In genomic region chr8:91712731-91713569, GRCm38 (mm10) we compare ENCODE assay signal across 8 mouse cellular contexts.
DNase-seq lines count a peak whose midpoint lies in the region; ATAC-seq lines count a peak whose summit lies in the region.

No protein-coding gene starts in this region.

- no peaks in the 10 kb centered on the region for H3K9me3 ChIP-seq in forebrain, embryonic 14.5 days (replicated peaks; ENCODE audit: control insufficient read depth, low read length)
- no peaks in the 10 kb centered on the region for H3K9me3 ChIP-seq in limb, embryonic 15.5 days
- H3K9me3 ChIP-seq in stomach, embryonic 14.5 days (ENCODE audit: control insufficient read depth, low read depth, low read length), result no peaks in the 10 kb centered on the region

- H3K27me3 ChIP-seq in forebrain, embryonic 14.5 days (replicated peaks; ENCODE audit: control insufficient read depth, insufficient read depth, low read length), result peaks cover 26% of the 10 kb centered on the region
- peaks cover 86% of the 10 kb centered on the region for H3K27me3 ChIP-seq in limb, embryonic 15.5 days
- no peaks in the 10 kb centered on the region for H3K27me3 ChIP-seq in stomach, embryonic 14.5 days (ENCODE audit: control insufficient read depth, insufficient read depth, low read length)

- no peaks in the 10 kb centered on the region for H3K36me3 ChIP-seq in forebrain, embryonic 14.5 days (ENCODE audit: control insufficient read depth, insufficient read depth, low read length)
- H3K36me3 ChIP-seq in limb, embryonic 15.5 days, result no peaks in the 10 kb centered on the region
- H3K36me3 ChIP-seq in stomach, embryonic 14.5 days (ENCODE audit: control insufficient read depth, insufficient read depth, low read length), result no peaks in the 10 kb centered on the region

- H3K27ac ChIP-seq in forebrain, embryonic 14.5 days (ENCODE audit: low read depth, low read length), result no peak overlapping the region
- no peak overlapping the region for H3K27ac ChIP-seq in limb, embryonic 15.5 days
- H3K27ac ChIP-seq in stomach, embryonic 14.5 days (ENCODE audit: low read length), result peak overlapping the region; percentile 6; the same call in 1 of the 2 replicates

- H3K4me1 ChIP-seq in forebrain, embryonic 14.5 days (ENCODE audit: control insufficient read depth, insufficient read depth, low read length), result peaks cover 27% of the 10 kb centered on the region
- peaks cover 15% of the 10 kb centered on the region for H3K4me1 ChIP-seq in limb, embryonic 15.5 days
- peaks cover 9% of the 10 kb centered on the region for H3K4me1 ChIP-seq in stomach, embryonic 14.5 days (ENCODE audit: control insufficient read depth, insufficient read depth, low read length)

- WGBS in forebrain, embryonic 14.5 days, result 2% methylated on average over 31 of the region's 31 CpGs
- 2% methylated on average over 31 of the region's 31 CpGs for WGBS in limb, embryonic 15.5 days
- WGBS in stomach, embryonic 14.5 days, result 4% methylated on average over 31 of the region's 31 CpGs

- peak overlapping the region; percentile 27 for H3K4me3 ChIP-seq in forebrain, embryonic 14.5 days (ENCODE audit: low read depth, low read length)
- peak overlapping the region; percentile 23 for H3K4me3 ChIP-seq in limb, embryonic 15.5 days
- peak overlapping the region; percentile 25 for H3K4me3 ChIP-seq in stomach, embryonic 14.5 days (ENCODE audit: low read depth, low read length)

- H3K9ac ChIP-seq in forebrain, embryonic 14.5 days (ENCODE audit: low read length), result peak overlapping the region; percentile 49
- no peak overlapping the region for H3K9ac ChIP-seq in limb, embryonic 15.5 days
- H3K9ac ChIP-seq in stomach, embryonic 14.5 days (replicated peaks; ENCODE audit: low read depth, low read length), result no peak overlapping the region

- peak overlapping the region; percentile 56 for H3K4me2 ChIP-seq in forebrain, embryonic 14.5 days (ENCODE audit: low read length)
- H3K4me2 ChIP-seq in limb, embryonic 15.5 days, result peak overlapping the region; percentile 46
- peak overlapping the region; percentile 64 for H3K4me2 ChIP-seq in stomach, embryonic 14.5 days (replicated peaks; ENCODE audit: low read depth, low read length)

- no peak for DNase-seq in frontal cortex, postnatal 25 days (ENCODE audit: low spot score in 2 of 2)
- DNase-seq in cerebellum, adult 11 months, result peak; percentile 14
- DNase-seq in forebrain, embryonic 14.5 days (ENCODE audit: low spot score), result peak; percentile 68
- DNase-seq in urinary bladder, postnatal 10 days (ENCODE audit: low spot score), result no peak
- no peak for DNase-seq in urinary bladder, postnatal 36 days (ENCODE audit: low spot score in 2 of 2)

- ATAC-seq in frontal cortex, adult (ENCODE audit: low TSS enrichment), result peak; percentile 41; the same call in 1 of the 2 replicates
- peak; percentile 49; the same call in 1 of the 2 replicates for ATAC-seq in forebrain, embryonic 14.5 days
- ATAC-seq in limb, embryonic 15.5 days (ENCODE audit: insufficient number of reproducible peaks, low FRiP score, low TSS enrichment, low read depth), result no peak
- no peak for ATAC-seq in stomach, embryonic 14.5 days (ENCODE audit: insufficient number of reproducible peaks, insufficient read depth, low FRiP score, low read depth)

Comparison
In these comparisons a context has a peak if more than half of its experiments do, and no peak if none do; other contexts are left out.
1. ATAC-seq: peak in frontal cortex, adult (single experiment) and forebrain, embryonic 14.5 days (single experiment); none in limb, embryonic 15.5 days (single experiment) and stomach, embryonic 14.5 days (single experiment).
2. DNase-seq: peak in cerebellum, adult 11 months (single experiment) and forebrain, embryonic 14.5 days (single experiment); none in frontal cortex, postnatal 25 days (0 of 2), urinary bladder, postnatal 10 days (single experiment) and urinary bladder, postnatal 36 days (0 of 2).
3. Peak in every context shown above with its lines, with median percentiles within 50 percentile points of each other: H3K4me2 ChIP-seq and H3K4me3 ChIP-seq.